Mouse (Mus musculus) spleen, postnatal 36 days (tissue): ENCODE data around the gene Gm9844.
"Not testable (repeated sequence)": the region's sequence is repeated elsewhere in the genome, so short reads cannot be mapped to it uniquely, and the experiment has no call there.

Experiments used
- DNase-seq, 2 experiments: peaks; one replicate each; pipeline ENCODE4 v3.0.0; 2022; ENCODE audit warnings: low spot score in 2 of 2, mixed read lengths in 1 of 2

Gene Gm9844

GRCm38 (mm10) chr7:24861913-24862312 lies at the start of gene Gm9844:
Gm9844 (plus strand) TSS chr7:24862213.
- no peak for DNase-seq

GRCm38 (mm10) chr7:24817502-24817901 lies 44.5 kb upstream of the Gm9844 start:
- DNase-seq = peak; percentile 72 to 81

- DNase-seq = no peak
These were observed 37.6 kb upstream of the Gm9844 start for GRCm38 (mm10) chr7:24824452-24824851.

GRCm38 (mm10) chr7:24827181-24827580 lies 34.8 kb upstream of the Gm9844 start:
- DNase-seq = no peak

- peak; percentile 67 to 71 for DNase-seq
These were observed 23.1 kb upstream of the Gm9844 start for GRCm38 (mm10) chr7:24838732-24839409.

GRCm38 (mm10) chr7:24839410-24839808 lies 22.6 kb upstream of the Gm9844 start:
- DNase-seq = peak; percentile 55 to 56

- no peak for DNase-seq
These were observed 21.7 kb upstream of the Gm9844 start for GRCm38 (mm10) chr7:24840331-24840730.

- DNase-seq = no peak
These were observed 21.0 kb upstream of the Gm9844 start for GRCm38 (mm10) chr7:24841009-24841408.

GRCm38 (mm10) chr7:24844144-24844543 lies 17.9 kb upstream of the Gm9844 start:
- DNase-seq = no peak

- no peak for DNase-seq
These were observed 16.8 kb upstream of the Gm9844 start for GRCm38 (mm10) chr7:24845181-24845580.

GRCm38 (mm10) chr7:24845713-24846112 lies 16.3 kb upstream of the Gm9844 start:
- DNase-seq = peak in 1 of 2 experiments; percentile 18

- DNase-seq = not testable (repeated sequence)
These were observed 15.4 kb upstream of the Gm9844 start for GRCm38 (mm10) chr7:24846576-24846975.

GRCm38 (mm10) chr7:24850162-24850561 lies 11.9 kb upstream of the Gm9844 start:
- DNase-seq = no peak

GRCm38 (mm10) chr7:24850899-24851303 lies 11.1 kb upstream of the Gm9844 start:
- DNase-seq = peak; percentile 3 to 23

GRCm38 (mm10) chr7:24851596-24852325 lies 10.3 kb upstream of the Gm9844 start:
- no peak for DNase-seq

GRCm38 (mm10) chr7:24852557-24853232 lies 9.3 kb upstream of the Gm9844 start:
- DNase-seq = peak; percentile 53 to 67

- DNase-seq = no peak
These were observed 8.8 kb upstream of the Gm9844 start for GRCm38 (mm10) chr7:24853233-24853563.

- DNase-seq = no peak
These were observed 8.3 kb upstream of the Gm9844 start for GRCm38 (mm10) chr7:24853695-24854094.

- no peak for DNase-seq
These were observed 5.4 kb upstream of the Gm9844 start for GRCm38 (mm10) chr7:24856460-24857120.

GRCm38 (mm10) chr7:24859234-24859633 lies 2.8 kb upstream of the Gm9844 start:
- DNase-seq = peak; percentile 30 to 48

GRCm38 (mm10) chr7:24862853-24863252 lies 840 bp downstream of the Gm9844 start:
- DNase-seq = no peak

GRCm38 (mm10) chr7:24864156-24864555 lies 2.1 kb downstream of the Gm9844 start:
- DNase-seq = no peak
